Mouse (Mus musculus): ENCODE measurements around the gene Dapk1. TPM values are rescaled to one million over a fixed set of nuclear protein-coding genes. Genes with fewer than 3 reads are reported as not detected.
"Not testable (repeated sequence)": the region's sequence is repeated elsewhere in the genome, so short reads cannot be mapped to it uniquely, and the experiment has no call there.

Dapk1 gene
- polyA plus RNA-seq, 1 experiment from 2014 or later, result 4.8 TPM

- peak; percentile 44 for DNase-seq (ENCODE audit: low spot score)
- no peaks in the 10 kb centered on the region for H3K27me3 ChIP-seq (ENCODE audit: control insufficient read depth, insufficient read depth, low read length)
- peak overlapping the region; percentile 81 for H3K27ac ChIP-seq (replicated peaks)
- TF ChIP-seq CTCF (IDR thresholded peaks at IDR 0.05; ENCODE audit: low read depth) (no peak; the same call in 1 of the 2 replicates), EP300 (optimal IDR thresholded peaks at IDR 0.05) (no peak)
- peak overlapping the region; percentile 82 for H3K4me3 ChIP-seq (ENCODE audit: low read depth, low read length)
- H3K9me3 ChIP-seq (ENCODE audit: control insufficient read depth, low read length), result no peaks in the 10 kb centered on the region
- peak overlapping the region; percentile 97 for H3K4me2 ChIP-seq (replicated peaks; ENCODE audit: low read depth)
- peak overlapping the region; percentile 86 for H3K9ac ChIP-seq (ENCODE audit: low read length)
- ATAC-seq (ENCODE audit: low FRiP score, low TSS enrichment), result peak; percentile 67
- no peaks in the 10 kb centered on the region for H3K36me3 ChIP-seq (ENCODE audit: control insufficient read depth, insufficient read depth, low read length)
- WGBS, result 10% methylated on average over 34 of the region's 34 CpGs
- H3K4me1 ChIP-seq (replicated peaks; ENCODE audit: control insufficient read depth, insufficient read depth), result no peaks in the 10 kb centered on the region; the same call in 1 of the 2 replicates
These were observed 887 bp downstream of the Dapk1 start for GRCm38 (mm10) chr13:60602416-60603251.

- Histone ChIP-seq H3K4me2 (replicated peaks; ENCODE audit: low read depth) (peak overlapping the region; percentile 97), H3K27ac (replicated peaks) (no peak overlapping the region), H3K4me1 (replicated peaks; ENCODE audit: control insufficient read depth, insufficient read depth) (no peaks in the 10 kb centered on the region; the same call in 1 of the 2 replicates), H3K9ac (ENCODE audit: low read length) (peak overlapping the region; percentile 27; the same call in 1 of the 2 replicates), H3K4me3 (ENCODE audit: low read depth, low read length) (peak overlapping the region; percentile 82; the same call in 1 of the 2 replicates), H3K27me3 (ENCODE audit: control insufficient read depth, insufficient read depth, low read length) (no peaks in the 10 kb centered on the region), H3K9me3 (ENCODE audit: control insufficient read depth, low read length) (no peaks in the 10 kb centered on the region), H3K36me3 (ENCODE audit: control insufficient read depth, insufficient read depth, low read length) (no peaks in the 10 kb centered on the region)
- TF ChIP-seq CTCF (IDR thresholded peaks at IDR 0.05; ENCODE audit: low read depth) (no peak), EP300 (optimal IDR thresholded peaks at IDR 0.05) (no peak)
- WGBS, result 46% methylated on average over 5 of the region's 5 CpGs
- DNase-seq (ENCODE audit: low spot score) (no peak), ATAC-seq (ENCODE audit: low FRiP score, low TSS enrichment) (no peak)
These were observed 1.5 kb downstream of the Dapk1 start for GRCm38 (mm10) chr13:60603252-60603562.

DNA sequence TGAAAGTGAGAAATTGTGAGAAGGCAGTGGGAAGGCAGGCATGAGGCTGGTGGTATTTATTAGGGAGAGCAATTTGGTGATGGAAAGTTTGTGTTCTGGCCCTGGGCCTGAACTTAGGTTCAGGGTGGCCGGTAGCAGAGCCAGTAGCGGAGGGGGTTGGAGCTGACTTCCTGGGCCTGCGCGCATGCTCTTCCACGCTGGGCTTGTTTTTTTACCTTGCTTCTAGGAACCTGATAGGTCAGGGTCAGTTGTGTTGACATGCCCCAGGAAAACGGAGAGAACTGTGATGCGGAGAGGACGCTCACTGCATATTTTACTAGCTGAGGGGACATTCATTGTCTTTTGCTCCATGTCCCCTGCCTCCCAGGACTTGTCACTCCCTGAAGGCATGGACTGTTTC is 5.7 kb downstream of the Dapk1 start:
- Histone ChIP-seq H3K4me1 (replicated peaks; ENCODE audit: control insufficient read depth, insufficient read depth) (no peaks in the 10 kb centered on the region; the same call in 1 of the 2 replicates), H3K9ac (ENCODE audit: low read length) (no peak overlapping the region), H3K27me3 (ENCODE audit: control insufficient read depth, insufficient read depth, low read length) (no peaks in the 10 kb centered on the region), H3K4me3 (ENCODE audit: low read depth, low read length) (no peak overlapping the region), H3K4me2 (replicated peaks; ENCODE audit: low read depth) (no peak overlapping the region), H3K27ac (replicated peaks) (no peak overlapping the region), H3K36me3 (ENCODE audit: control insufficient read depth, insufficient read depth, low read length) (no peaks in the 10 kb centered on the region), H3K9me3 (ENCODE audit: control insufficient read depth, low read length) (no peaks in the 10 kb centered on the region)
- no peak for TF ChIP-seq CTCF (IDR thresholded peaks at IDR 0.05; ENCODE audit: low read depth)
- no peak for TF ChIP-seq EP300 (optimal IDR thresholded peaks at IDR 0.05)
- DNase-seq (ENCODE audit: low spot score) (no peak), ATAC-seq (ENCODE audit: low FRiP score, low TSS enrichment) (no peak)
- 87% methylated on average over 8 of the region's 8 CpGs for WGBS

DNA sequence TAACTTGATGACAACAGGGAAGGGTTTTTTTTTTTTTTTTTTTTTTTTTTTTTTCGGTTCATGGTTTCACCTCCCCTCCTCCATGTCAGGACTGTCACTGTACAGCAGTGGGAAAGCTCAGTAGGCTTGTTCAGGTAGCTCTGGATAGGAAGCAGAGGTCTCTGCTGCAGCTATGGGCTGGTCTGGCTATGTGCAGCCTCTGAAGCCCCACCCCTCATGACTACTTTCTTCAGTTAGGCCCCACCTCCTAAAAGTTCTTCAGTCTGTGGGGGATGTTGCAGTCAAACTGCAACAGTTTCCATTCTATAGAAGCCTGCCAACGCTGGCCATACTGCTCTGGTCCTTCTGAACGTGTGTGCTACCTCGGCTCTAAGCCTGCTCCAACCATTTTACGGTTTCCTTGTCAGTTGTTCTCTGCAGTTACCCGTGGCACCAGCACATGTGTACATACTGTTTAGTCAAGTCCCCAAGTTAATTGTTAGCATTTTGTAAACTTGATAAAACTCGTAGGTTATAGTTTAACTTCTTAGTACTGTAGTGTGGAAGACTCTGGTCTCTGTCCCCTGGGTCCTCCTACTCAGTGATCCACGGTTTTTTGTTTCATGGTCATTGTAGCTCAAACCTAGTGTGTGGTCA is 6.8 kb downstream of the Dapk1 start:
- Histone ChIP-seq H3K9ac (ENCODE audit: low read length) (no peak overlapping the region), H3K36me3 (ENCODE audit: control insufficient read depth, insufficient read depth, low read length) (no peaks in the 10 kb centered on the region), H3K4me2 (replicated peaks; ENCODE audit: low read depth) (no peak overlapping the region), H3K4me1 (replicated peaks; ENCODE audit: control insufficient read depth, insufficient read depth) (no peaks in the 10 kb centered on the region), H3K9me3 (ENCODE audit: control insufficient read depth, low read length) (no peaks in the 10 kb centered on the region), H3K27ac (replicated peaks) (no peak overlapping the region), H3K4me3 (ENCODE audit: low read depth, low read length) (no peak overlapping the region), H3K27me3 (ENCODE audit: control insufficient read depth, insufficient read depth, low read length) (no peaks in the 10 kb centered on the region)
- ATAC-seq (ENCODE audit: low FRiP score, low TSS enrichment) (no peak; the same call in 1 of the 2 replicates), DNase-seq (ENCODE audit: low spot score) (no peak)
- TF ChIP-seq CTCF (IDR thresholded peaks at IDR 0.05; ENCODE audit: low read depth) (no peak), EP300 (optimal IDR thresholded peaks at IDR 0.05) (no peak)
- 61% methylated on average over 8 of the region's 8 CpGs for WGBS

- H3K4me2 ChIP-seq (replicated peaks; ENCODE audit: low read depth), result no peak overlapping the region
- H3K4me1 ChIP-seq (replicated peaks; ENCODE audit: control insufficient read depth, insufficient read depth), result no peaks in the 10 kb centered on the region
- ATAC-seq (ENCODE audit: low FRiP score, low TSS enrichment), result no peak
- H3K27me3 ChIP-seq (ENCODE audit: control insufficient read depth, insufficient read depth, low read length), result no peaks in the 10 kb centered on the region
- WGBS, result 61% methylated on average over 4 of the region's 4 CpGs
- H3K27ac ChIP-seq (replicated peaks), result no peak overlapping the region
- H3K4me3 ChIP-seq (ENCODE audit: low read depth, low read length), result no peak overlapping the region
- H3K9me3 ChIP-seq (ENCODE audit: control insufficient read depth, low read length), result no peaks in the 10 kb centered on the region
- no peaks in the 10 kb centered on the region for H3K36me3 ChIP-seq (ENCODE audit: control insufficient read depth, insufficient read depth, low read length)
- no peak for DNase-seq (ENCODE audit: low spot score)
- H3K9ac ChIP-seq (ENCODE audit: low read length), result no peak overlapping the region
- TF ChIP-seq EP300 (optimal IDR thresholded peaks at IDR 0.05) (no peak), CTCF (IDR thresholded peaks at IDR 0.05; ENCODE audit: low read depth) (no peak)
These were observed 7.5 kb downstream of the Dapk1 start for GRCm38 (mm10) chr13:60609234-60609633.

GRCm38 (mm10) chr13:60610558-60610957 is 8.8 kb downstream of the Dapk1 start:
- Histone ChIP-seq H3K27me3 (ENCODE audit: control insufficient read depth, insufficient read depth, low read length) (no peaks in the 10 kb centered on the region), H3K9me3 (ENCODE audit: control insufficient read depth, low read length) (no peaks in the 10 kb centered on the region), H3K36me3 (ENCODE audit: control insufficient read depth, insufficient read depth, low read length) (no peaks in the 10 kb centered on the region), H3K4me2 (replicated peaks; ENCODE audit: low read depth) (no peak overlapping the region), H3K27ac (replicated peaks) (no peak overlapping the region), H3K4me1 (replicated peaks; ENCODE audit: control insufficient read depth, insufficient read depth) (no peaks in the 10 kb centered on the region), H3K4me3 (ENCODE audit: low read depth, low read length) (no peak overlapping the region), H3K9ac (ENCODE audit: low read length) (no peak overlapping the region)
- no peak for ATAC-seq (ENCODE audit: low FRiP score, low TSS enrichment)
- no peak for DNase-seq (ENCODE audit: low spot score)
- WGBS, result 66% methylated on average over 6 of the region's 6 CpGs
- no peak for TF ChIP-seq CTCF (IDR thresholded peaks at IDR 0.05; ENCODE audit: low read depth)
- TF ChIP-seq EP300 (optimal IDR thresholded peaks at IDR 0.05), result no peak

DNA sequence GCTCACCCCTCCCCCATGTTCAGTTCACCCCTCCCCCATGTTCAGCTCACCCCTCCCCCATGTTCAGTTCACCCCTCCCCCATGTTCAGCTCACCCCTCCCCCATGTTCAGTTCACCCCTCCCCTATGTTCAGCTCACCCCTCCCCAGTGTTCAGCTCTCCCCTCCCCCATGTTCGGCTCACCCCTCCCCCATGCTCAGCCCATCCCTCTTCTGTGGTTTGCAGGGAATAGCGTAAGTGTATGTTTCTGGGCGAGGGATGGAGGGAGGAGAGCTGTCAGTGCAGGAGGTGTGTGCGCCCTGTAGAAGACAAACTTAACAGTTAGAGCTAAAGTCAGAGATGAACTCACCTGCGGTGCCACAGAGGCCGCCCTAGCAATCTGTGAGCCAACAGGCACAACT is 9.2 kb downstream of the Dapk1 start:
- H3K4me3 ChIP-seq (ENCODE audit: low read depth, low read length); H3K4me1 ChIP-seq (replicated peaks; ENCODE audit: control insufficient read depth, insufficient read depth); H3K36me3 ChIP-seq (ENCODE audit: control insufficient read depth, insufficient read depth, low read length); DNase-seq (ENCODE audit: low spot score); H3K27ac ChIP-seq (replicated peaks); ATAC-seq (ENCODE audit: low FRiP score, low TSS enrichment); H3K4me2 ChIP-seq (replicated peaks; ENCODE audit: low read depth); H3K9me3 ChIP-seq (ENCODE audit: control insufficient read depth, low read length); H3K9ac ChIP-seq (ENCODE audit: low read length); H3K27me3 ChIP-seq (ENCODE audit: control insufficient read depth, insufficient read depth, low read length): not testable (repeated sequence)
- WGBS, result 81% methylated on average over 6 of the region's 6 CpGs

Data from stomach, postnatal 0 days (tissue).